Mouse (Mus musculus) megakaryocyte-erythroid progenitor cell, adult 5-6 weeks (primary cell): ENCODE data around the gene Fam71b. TPM values are rescaled to one million over a fixed set of nuclear protein-coding genes. Genes with fewer than 3 reads are reported as not detected.
"Not testable (repeated sequence)": the region's sequence is repeated elsewhere in the genome, so short reads cannot be mapped to it uniquely, and the experiment has no call there.

ENCODE experiments used
- ATAC-seq: replicated peaks from 2 replicates; pipeline ENCODE4 v1.8.0; 2016; ENCODE audit warnings: mild to moderate bottlenecking, inconsistent platforms; ENCODE audit not compliant: severe bottlenecking, poor library complexity, low FRiP score, low TSS enrichment
- total RNA-seq, 2 experiments: library from RNA; stranded (forward) in 1 of 2; stranded (reverse) in 1 of 2; fragments of 200-1000, 215-1000 nt in 1 of 2; fragments of >200 nt in 1 of 2; fragmentation: Nextera tagmentation in 1 of 2; gene quantifications; 2 replicates each; pipeline ENCODE4 v1.2.3; 2014 to 2017

The Fam71b gene
- total RNA-seq, 2 experiments from 2014 or later = not detected

- ATAC-seq = no peak
Measured at GRCm38 (mm10) chr11:46418860-46419259, 22.5 kb downstream of the Fam71b start.

GRCm38 (mm10) chr11:46421086-46421888, 24.9 kb downstream of the Fam71b start:
- no peak for ATAC-seq

- ATAC-seq = not testable (repeated sequence)
Measured at GRCm38 (mm10) chr11:46428131-46428530, 31.8 kb downstream of the Fam71b start.

- ATAC-seq = no peak
Measured at GRCm38 (mm10) chr11:46430123-46430522, 33.8 kb downstream of the Fam71b start.

- ATAC-seq = peak; percentile 81
Measured at GRCm38 (mm10) chr11:46431129-46431528, 34.8 kb downstream of the Fam71b start.

- peak; percentile 28 for ATAC-seq
Measured at GRCm38 (mm10) chr11:46435363-46435762, 39.0 kb downstream of the Fam71b start.

GRCm38 (mm10) chr11:46436760-46437458, 40.5 kb downstream of the Fam71b start, which contains the start of gene Med7:
TSS of gene Med7 (plus strand) at chr11:46436925.
- ATAC-seq = peak; percentile 91

- ATAC-seq = no peak
Measured at GRCm38 (mm10) chr11:46437459-46438000, 41.2 kb downstream of the Fam71b start.

GRCm38 (mm10) chr11:46439005-46439543, 42.7 kb downstream of the Fam71b start:
- ATAC-seq = peak; percentile 15; the same call in 1 of the 2 replicates

- peak; percentile 60 for ATAC-seq
Measured at GRCm38 (mm10) chr11:46441774-46442173, 45.4 kb downstream of the Fam71b start.

- no peak for ATAC-seq
Measured at GRCm38 (mm10) chr11:46443152-46443551, 46.8 kb downstream of the Fam71b start.

GRCm38 (mm10) chr11:46443979-46444378, 47.6 kb downstream of the Fam71b start:
- no peak for ATAC-seq

- ATAC-seq = no peak
Measured at GRCm38 (mm10) chr11:46446150-46446549, 49.8 kb downstream of the Fam71b start.

GRCm38 (mm10) chr11:46447644-46448484, 51.5 kb downstream of the Fam71b start:
- ATAC-seq = no peak

- no peak for ATAC-seq
Measured at GRCm38 (mm10) chr11:46449461-46450080, 53.2 kb downstream of the Fam71b start.

- ATAC-seq = peak; percentile 97
Measured at GRCm38 (mm10) chr11:46454453-46455045, 58.2 kb downstream of the Fam71b start, which contains the start of gene Havcr2. TSS of gene Havcr2 (plus strand) at chr11:46454935.
